Mouse (Mus musculus) heart, adult 2 months (tissue): ENCODE data around the gene Eps15l1. TPM values are rescaled to one million over a fixed set of nuclear protein-coding genes. Genes with fewer than 3 reads are reported as not detected.
A peak's percentile ranks its signal among the peaks of the same experiment; 100 is the strongest.

ENCODE experiments used
- DNase-seq, 2 experiments: peaks; one replicate each; pipeline ENCODE4 v3.0.0; 2021
- H3K27ac ChIP-seq: fragments of 200-600 bp; 2 replicates; pipeline ENCODE4 v1.8.1; 2022
- H3K27me3 ChIP-seq: fragments of 200-500 bp; 2 replicates; pipeline ENCODE4 v1.6.1; 2012; ENCODE audit warnings: mild to moderate bottlenecking, low read length, inconsistent platforms, mixed read lengths; ENCODE audit not compliant: control insufficient read depth, insufficient read depth
- H3K36me3 ChIP-seq: fragments of 200-500 bp; 2 replicates; pipeline ENCODE4 v1.6.1; 2012; ENCODE audit warnings: low read length, inconsistent platforms; ENCODE audit not compliant: control insufficient read depth, insufficient read depth
- H3K4me1 ChIP-seq: fragments of 200-500 bp; 2 replicates; pipeline ENCODE4 v1.6.1; 2011; ENCODE audit warnings: low read length; ENCODE audit not compliant: control insufficient read depth, insufficient read depth
- H3K4me3 ChIP-seq: fragments of 200-600 bp; 2 replicates; pipeline ENCODE4 v1.8.1; 2022
- H3K79me2 ChIP-seq: fragments of 200-500 bp; replicated peaks from 2 replicates; pipeline ENCODE4 v1.6.1; 2012; ENCODE audit warnings: mild to moderate bottlenecking, inconsistent platforms, low read length, moderate library complexity, mixed read lengths; ENCODE audit not compliant: control insufficient read depth, insufficient read depth
- H3K9ac ChIP-seq: fragments of 200-500 bp; 2 replicates; pipeline ENCODE4 v1.6.1; 2012; ENCODE audit warnings: low read depth, mild to moderate bottlenecking, control low read depth, inconsistent platforms, low read length, mixed read lengths
- CTCF ChIP-seq: fragments of 200-600 bp; IDR thresholded peaks from 2 replicates; pipeline ENCODE4 v1.8.1; 2022; ENCODE audit warnings: antibody characterized with exemption, mild to moderate bottlenecking, moderate library complexity
- EP300 ChIP-seq: fragments of 200-500 bp; IDR thresholded peaks from 2 replicates; pipeline ENCODE4 v1.6.1; 2011; ENCODE audit warnings: low read depth, low read length, control low read depth; ENCODE audit not compliant: insufficient read depth
- POLR2A ChIP-seq: fragments of 200-500 bp; IDR thresholded peaks from 2 replicates; pipeline ENCODE4 v1.6.1; 2011; ENCODE audit warnings: mild to moderate bottlenecking, low read depth, low read length, control low read depth; ENCODE audit not compliant: insufficient read depth
- WGBS: fragments of 180-500 bp; shearing (Covaris S2); methylation state at CpG from one replicate; pipeline ENCODE4 v1.1.7; 2018; 5-methylcytosine and 5-hydroxymethylcytosine counted together
- intact Hi-C: fragments of 180-260 bp; cut with DNase I; formaldehyde crosslinking; loops from one replicate; pipeline ENCODE4 v1.15.1; 2025
- polyA plus RNA-seq: library from polyadenylated mRNA; depleted of rRNA; stranded (reverse); fragments of >200 nt; gene quantifications from 2 replicates; pipeline ENCODE4 v1.2.3, GENCODE M21; 2012
- total RNA-seq, 2 experiments: library from RNA; stranded (reverse); gene quantifications; 2 replicates each; pipeline ENCODE4 v1.2.3; 2021

The Eps15l1 gene
- total and polyA plus RNA-seq, 3 experiments: 34.0 to 39.6 (median 36.2) TPM

GRCm38 (mm10) chr8:72320803-72321583 lies 100.3 kb downstream of the Eps15l1 start:
- Histone ChIP-seq H3K9ac (peak overlapping the region; percentile 83), H3K36me3 (peaks cover 11% of the 10 kb centered on the region), H3K27ac (peak overlapping the region; percentile 91), H3K27me3 (no peaks in the 10 kb centered on the region), H3K4me3 (peak overlapping the region; percentile 93), H3K4me1 (peaks cover 15% of the 10 kb centered on the region), H3K79me2 (peaks cover 5% of the 10 kb centered on the region)
- 28% methylated on average over 25 of the region's 25 CpGs for WGBS
- TF ChIP-seq EP300: 0 out of 2 replicates have a peak, but pooled peaks have one; percentile 16
- no peak; the same call in 1 of the 2 replicates for TF ChIP-seq POLR2A
- TF ChIP-seq CTCF: no peak
- intact Hi-C loops: loop anchor here (1.0 kb wide), 1 partner anchor 44 kb away; no protein-coding TSS in a partner anchor
- no peak for DNase-seq

GRCm38 (mm10) chr8:72319921-72320802 lies 101.1 kb downstream of the Eps15l1 start:
- intact Hi-C loops: loop anchor here (1.0 to 2.0 kb wide), 3 partner anchors 17 to 51 kb away; no protein-coding TSS in a partner anchor
- DNase-seq: peak; percentile 63 to 74
- Histone ChIP-seq H3K4me1 (peaks cover 15% of the 10 kb centered on the region), H3K4me3 (peak overlapping the region; percentile 93), H3K27me3 (no peaks in the 10 kb centered on the region), H3K9ac (peak overlapping the region; percentile 83), H3K79me2 (peaks cover 5% of the 10 kb centered on the region), H3K27ac (peak overlapping the region; percentile 91), H3K36me3 (peaks cover 11% of the 10 kb centered on the region)
- TF ChIP-seq CTCF (no peak), POLR2A (no peak), EP300 (no peak)
- 4% methylated on average over 55 of the region's 55 CpGs for WGBS

DNA sequence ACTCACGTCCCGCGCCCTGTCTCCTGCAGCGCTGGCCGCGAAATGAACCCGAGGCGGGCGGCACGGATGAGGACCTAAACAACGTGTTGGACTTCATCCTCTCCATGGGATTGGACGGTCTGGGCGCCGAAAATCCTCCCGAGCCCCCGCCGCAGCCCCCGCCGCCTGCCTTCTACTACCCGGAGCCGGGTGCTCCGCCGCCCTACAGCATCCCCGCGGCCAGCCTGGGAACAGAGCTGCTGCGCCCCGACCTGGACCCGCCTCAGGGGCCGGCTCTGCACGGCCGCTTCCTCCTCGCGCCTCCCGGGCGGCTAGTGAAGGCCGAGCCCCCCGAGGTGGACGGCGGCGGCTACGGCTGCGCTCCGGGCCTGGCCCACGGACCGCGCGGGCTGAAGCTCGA lies 101.9 kb downstream of the Eps15l1 start:
- H3K27ac ChIP-seq: peak overlapping the region; percentile 91
- 1% methylated on average over 48 of the region's 48 CpGs for WGBS
- H3K36me3 ChIP-seq: peaks cover 11% of the 10 kb centered on the region
- peak overlapping the region; percentile 83 for H3K9ac ChIP-seq
- intact Hi-C loops: loop anchor here (1.0 to 2.0 kb wide), 3 partner anchors 17 to 51 kb away; no protein-coding TSS in a partner anchor
- peaks cover 15% of the 10 kb centered on the region for H3K4me1 ChIP-seq
- DNase-seq: no peak
- no peaks in the 10 kb centered on the region for H3K27me3 ChIP-seq
- TF ChIP-seq POLR2A: no peak
- no peak for TF ChIP-seq EP300
- no peak for TF ChIP-seq CTCF
- peaks cover 5% of the 10 kb centered on the region for H3K79me2 ChIP-seq
- peak overlapping the region; percentile 93 for H3K4me3 ChIP-seq

DNA sequence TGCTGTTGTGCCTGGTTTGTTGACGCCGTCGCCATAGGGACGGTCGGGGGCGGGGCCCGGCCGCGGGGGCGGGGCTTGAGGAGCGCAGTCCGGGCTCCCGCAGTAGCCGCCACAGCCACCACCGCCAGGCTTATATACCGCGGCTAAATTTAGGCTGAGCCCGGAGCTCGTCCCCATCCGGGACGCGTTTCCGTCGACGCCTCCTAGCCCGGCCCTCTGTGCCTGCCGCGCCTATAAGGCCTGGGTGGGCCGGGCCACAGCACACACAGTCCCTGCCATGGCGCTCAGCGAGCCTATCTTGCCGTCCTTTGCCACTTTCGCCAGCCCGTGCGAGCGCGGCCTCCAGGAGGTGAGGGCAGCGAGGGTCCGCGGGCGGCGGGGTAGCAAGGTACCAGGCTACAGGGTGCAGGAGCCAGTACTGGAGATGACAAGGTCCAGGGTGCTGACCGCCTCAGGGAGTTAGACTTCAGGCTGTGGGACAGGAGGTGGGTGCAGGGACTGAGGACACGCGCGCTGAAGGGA lies 102.4 kb downstream of the Eps15l1 start, which contains the start of gene Klf2:
TSS of gene Klf2 (plus strand) at position 233 of the 522 bp plus-strand sequence.
- peak; percentile 78; the same call in 1 of the 2 replicates for TF ChIP-seq EP300
- TF ChIP-seq CTCF: 0 out of 2 replicates have a peak, but pooled peaks have one; percentile 16
- TF ChIP-seq POLR2A: peak; percentile 100
- 0% methylated on average over 46 of the region's 46 CpGs for WGBS
- H3K79me2 ChIP-seq: peaks cover 5% of the 10 kb centered on the region
- peaks cover 15% of the 10 kb centered on the region for H3K4me1 ChIP-seq
- H3K27ac ChIP-seq: peak within 1 kb of the TSS; percentile 91
- H3K4me3 ChIP-seq: peak within 1 kb of the TSS; percentile 93
- intact Hi-C loops: loop anchor here (1.0 to 2.0 kb wide), 3 partner anchors 16 to 50 kb away; no protein-coding TSS in a partner anchor
- DNase-seq: peak; percentile 99 to 100
- no peaks in the 10 kb centered on the region for H3K27me3 ChIP-seq
- peaks cover 11% of the 10 kb centered on the region for H3K36me3 ChIP-seq
- peak within 1 kb of the TSS; percentile 83 for H3K9ac ChIP-seq

DNA sequence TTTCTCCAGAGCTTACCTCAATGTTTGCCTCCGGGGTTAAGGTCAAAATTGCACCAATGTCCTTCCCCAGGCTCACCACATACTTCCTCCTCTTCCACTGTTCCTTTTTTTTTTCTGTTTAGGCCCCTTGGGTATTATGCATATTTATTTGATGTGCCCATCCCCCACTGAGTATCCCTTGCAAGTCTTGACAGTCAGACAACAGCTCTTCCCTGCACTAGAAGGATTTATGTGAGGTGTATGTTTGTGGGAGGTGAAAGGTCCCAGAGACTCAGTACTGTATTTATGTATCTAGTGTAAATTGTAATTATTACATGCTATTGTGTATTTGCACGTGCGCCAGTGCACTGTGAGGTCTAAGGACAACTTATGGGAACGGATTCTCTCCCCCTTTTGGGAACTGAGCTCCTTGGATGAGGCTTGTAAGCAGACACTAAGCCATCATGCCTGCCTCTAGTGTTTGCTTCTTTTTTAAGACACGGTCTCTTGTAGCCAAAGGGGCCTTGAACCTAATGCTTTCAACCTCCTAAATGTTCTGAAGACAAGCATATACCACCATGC lies 103.4 kb downstream of the Eps15l1 start:
- intact Hi-C loops: loop anchor here (2.0 kb wide), 2 partner anchors 15 to 49 kb away; no protein-coding TSS in a partner anchor
- Histone ChIP-seq H3K4me1 (peaks cover 9% of the 10 kb centered on the region), H3K4me3 (no peak overlapping the region), H3K27me3 (no peaks in the 10 kb centered on the region), H3K79me2 (peaks cover 5% of the 10 kb centered on the region), H3K27ac (no peak overlapping the region), H3K36me3 (peaks cover 5% of the 10 kb centered on the region), H3K9ac (no peak overlapping the region)
- no peak for DNase-seq
- WGBS: 74% methylated on average over 5 of the region's 5 CpGs
- TF ChIP-seq POLR2A (no peak), EP300 (no peak), CTCF (no peak)
